Mouse (Mus musculus): Measurements from ENCODE around the gene Tns3. TPM values are rescaled to one million over a fixed set of nuclear protein-coding genes. Genes with fewer than 3 reads are reported as not detected.

The Tns3 gene
- polyA plus RNA-seq, 1 experiment from 2014 or later: 4.1 TPM

GRCm38 (mm10) chr11:8585686-8586085, 78.6 kb downstream of the Tns3 start:
- no peaks in the 10 kb centered on the region for H3K36me3 ChIP-seq (ENCODE audit: control insufficient read depth, insufficient read depth)
- H3K4me2 ChIP-seq (ENCODE audit: low read depth, low read length): no peak overlapping the region
- no peaks in the 10 kb centered on the region; the same call in 1 of the 2 replicates for H3K4me1 ChIP-seq (ENCODE audit: control insufficient read depth, low read depth, low read length)
- no peak overlapping the region for H3K9ac ChIP-seq (ENCODE audit: low read depth, low read length)
- no peaks in the 10 kb centered on the region for H3K9me3 ChIP-seq (replicated peaks; ENCODE audit: control insufficient read depth, low read length)
- 53% methylated on average over 3 of the region's 3 CpGs for WGBS (ENCODE audit: insufficient replicate concordance)
- no peak overlapping the region for H3K27ac ChIP-seq (ENCODE audit: low read length)
- H3K4me3 ChIP-seq (ENCODE audit: low read depth, low read length): no peak overlapping the region
- H3K27me3 ChIP-seq (ENCODE audit: control insufficient read depth, insufficient read depth, low read depth, low read length): no peaks in the 10 kb centered on the region
- no peak for ATAC-seq (ENCODE audit: low read depth)

GRCm38 (mm10) chr11:8584925-8585324, 79.4 kb downstream of the Tns3 start:
- Histone ChIP-seq H3K4me1 (ENCODE audit: control insufficient read depth, low read depth, low read length) (no peaks in the 10 kb centered on the region; the same call in 1 of the 2 replicates), H3K4me3 (ENCODE audit: low read depth, low read length) (no peak overlapping the region), H3K9me3 (replicated peaks; ENCODE audit: control insufficient read depth, low read length) (no peaks in the 10 kb centered on the region), H3K36me3 (ENCODE audit: control insufficient read depth, insufficient read depth) (no peaks in the 10 kb centered on the region), H3K27ac (ENCODE audit: low read length) (no peak overlapping the region), H3K27me3 (ENCODE audit: control insufficient read depth, insufficient read depth, low read depth, low read length) (no peaks in the 10 kb centered on the region), H3K9ac (ENCODE audit: low read depth, low read length) (no peak overlapping the region), H3K4me2 (ENCODE audit: low read depth, low read length) (no peak overlapping the region)
- no peak for ATAC-seq (ENCODE audit: low read depth)
- 64% methylated on average over 1 of the region's 1 CpGs for WGBS (ENCODE audit: insufficient replicate concordance)

GRCm38 (mm10) chr11:8584307-8584706, 80.0 kb downstream of the Tns3 start:
- no peak for ATAC-seq (ENCODE audit: low read depth)
- 56% methylated on average over 2 of the region's 2 CpGs for WGBS (ENCODE audit: insufficient replicate concordance)

GRCm38 (mm10) chr11:8583137-8583536, 81.2 kb downstream of the Tns3 start:
- no peaks in the 10 kb centered on the region for H3K27me3 ChIP-seq (ENCODE audit: control insufficient read depth, insufficient read depth, low read depth, low read length)
- no peak overlapping the region for H3K9ac ChIP-seq (ENCODE audit: low read depth, low read length)
- no peak overlapping the region for H3K4me3 ChIP-seq (ENCODE audit: low read depth, low read length)
- no peak overlapping the region for H3K4me2 ChIP-seq (ENCODE audit: low read depth, low read length)
- 75% methylated on average over 3 of the region's 3 CpGs for WGBS (ENCODE audit: insufficient replicate concordance)
- no peaks in the 10 kb centered on the region for H3K4me1 ChIP-seq (ENCODE audit: control insufficient read depth, low read depth, low read length)
- H3K36me3 ChIP-seq (ENCODE audit: control insufficient read depth, insufficient read depth): no peaks in the 10 kb centered on the region
- no peak overlapping the region for H3K27ac ChIP-seq (ENCODE audit: low read length)
- no peaks in the 10 kb centered on the region for H3K9me3 ChIP-seq (replicated peaks; ENCODE audit: control insufficient read depth, low read length)
- no peak for ATAC-seq (ENCODE audit: low read depth)

More at GRCm38 (mm10) chr11:8584307-8584706, 80.0 kb downstream of the Tns3 start:
- no peaks in the 10 kb centered on the region for H3K27me3 ChIP-seq (ENCODE audit: control insufficient read depth, insufficient read depth, low read depth, low read length)
- no peaks in the 10 kb centered on the region for H3K36me3 ChIP-seq (ENCODE audit: control insufficient read depth, insufficient read depth)
- no peaks in the 10 kb centered on the region for H3K9me3 ChIP-seq (replicated peaks; ENCODE audit: control insufficient read depth, low read length)
- no peak overlapping the region for H3K27ac ChIP-seq (ENCODE audit: low read length)
- no peak overlapping the region for H3K4me2 ChIP-seq (ENCODE audit: low read depth, low read length)
- no peak overlapping the region for H3K4me3 ChIP-seq (ENCODE audit: low read depth, low read length)
- H3K9ac ChIP-seq (ENCODE audit: low read depth, low read length): no peak overlapping the region
- H3K4me1 ChIP-seq (ENCODE audit: control insufficient read depth, low read depth, low read length): no peaks in the 10 kb centered on the region

GRCm38 (mm10) chr11:8582101-8582920, 82.0 kb downstream of the Tns3 start:
- Histone ChIP-seq H3K4me2 (ENCODE audit: low read depth, low read length) (no peak overlapping the region), H3K36me3 (ENCODE audit: control insufficient read depth, insufficient read depth) (no peaks in the 10 kb centered on the region), H3K9me3 (replicated peaks; ENCODE audit: control insufficient read depth, low read length) (no peaks in the 10 kb centered on the region), H3K9ac (ENCODE audit: low read depth, low read length) (no peak overlapping the region), H3K4me1 (ENCODE audit: control insufficient read depth, low read depth, low read length) (no peaks in the 10 kb centered on the region), H3K27me3 (ENCODE audit: control insufficient read depth, insufficient read depth, low read depth, low read length) (no peaks in the 10 kb centered on the region), H3K4me3 (ENCODE audit: low read depth, low read length) (no peak overlapping the region), H3K27ac (ENCODE audit: low read length) (no peak overlapping the region)
- no peak for ATAC-seq (ENCODE audit: low read depth)
- WGBS (ENCODE audit: insufficient replicate concordance): 54% methylated on average over 10 of the region's 10 CpGs

- Histone ChIP-seq H3K27ac (ENCODE audit: low read length) (no peak overlapping the region; the same call in 1 of the 2 replicates), H3K36me3 (ENCODE audit: control insufficient read depth, insufficient read depth) (no peaks in the 10 kb centered on the region), H3K9ac (ENCODE audit: low read depth, low read length) (no peak overlapping the region), H3K4me3 (ENCODE audit: low read depth, low read length) (no peak overlapping the region), H3K4me2 (ENCODE audit: low read depth, low read length) (no peak overlapping the region), H3K4me1 (ENCODE audit: control insufficient read depth, low read depth, low read length) (no peaks in the 10 kb centered on the region), H3K9me3 (replicated peaks; ENCODE audit: control insufficient read depth, low read length) (no peaks in the 10 kb centered on the region), H3K27me3 (ENCODE audit: control insufficient read depth, insufficient read depth, low read depth, low read length) (no peaks in the 10 kb centered on the region)
- WGBS (ENCODE audit: insufficient replicate concordance): 57% methylated on average over 5 of the region's 5 CpGs
- no peak for ATAC-seq (ENCODE audit: low read depth)
Measured at GRCm38 (mm10) chr11:8579789-8580188, 84.5 kb downstream of the Tns3 start.

GRCm38 (mm10) chr11:8575217-8576180, 88.8 kb downstream of the Tns3 start:
- ATAC-seq (ENCODE audit: low read depth): 0 out of 2 replicates have a peak, but pooled peaks have one; percentile 22
- H3K27me3 ChIP-seq (ENCODE audit: control insufficient read depth, insufficient read depth, low read depth, low read length): no peaks in the 10 kb centered on the region
- 42% methylated on average over 10 of the region's 10 CpGs for WGBS (ENCODE audit: insufficient replicate concordance)
- no peak overlapping the region for H3K4me2 ChIP-seq (ENCODE audit: low read depth, low read length)
- H3K27ac ChIP-seq (ENCODE audit: low read length): peak overlapping the region; percentile 22; the same call in 1 of the 2 replicates
- H3K36me3 ChIP-seq (ENCODE audit: control insufficient read depth, insufficient read depth): no peaks in the 10 kb centered on the region
- no peak overlapping the region for H3K9ac ChIP-seq (ENCODE audit: low read depth, low read length)
- no peaks in the 10 kb centered on the region for H3K4me1 ChIP-seq (ENCODE audit: control insufficient read depth, low read depth, low read length)
- no peak overlapping the region for H3K4me3 ChIP-seq (ENCODE audit: low read depth, low read length)
- H3K9me3 ChIP-seq (replicated peaks; ENCODE audit: control insufficient read depth, low read length): no peaks in the 10 kb centered on the region

GRCm38 (mm10) chr11:8574562-8574961, 89.8 kb downstream of the Tns3 start:
- Histone ChIP-seq H3K9me3 (replicated peaks; ENCODE audit: control insufficient read depth, low read length) (no peaks in the 10 kb centered on the region), H3K4me3 (ENCODE audit: low read depth, low read length) (no peak overlapping the region), H3K27me3 (ENCODE audit: control insufficient read depth, insufficient read depth, low read depth, low read length) (no peaks in the 10 kb centered on the region), H3K4me2 (ENCODE audit: low read depth, low read length) (no peak overlapping the region), H3K27ac (ENCODE audit: low read length) (peak overlapping the region; percentile 22; the same call in 1 of the 2 replicates), H3K4me1 (ENCODE audit: control insufficient read depth, low read depth, low read length) (peaks cover under 1% of the 10 kb centered on the region; the same call in 1 of the 2 replicates), H3K36me3 (ENCODE audit: control insufficient read depth, insufficient read depth) (no peaks in the 10 kb centered on the region), H3K9ac (ENCODE audit: low read depth, low read length) (no peak overlapping the region)
- whole genome bisulfite sequencing (ENCODE audit: insufficient replicate concordance): 69% methylated on average over 6 of the region's 6 CpGs
- no peak for ATAC-seq (ENCODE audit: low read depth)
